In genomic region chr14:60529022-60529421, GRCm38 (mm10) we compare ENCODE assay signal across 8 mouse cellular contexts.
A peak's percentile ranks its signal among the peaks of the same experiment; 100 is the strongest.
DNase-seq lines count a peak whose midpoint lies in the region.

No protein-coding gene starts in this region.

- WGBS in large intestine, adult 2 months, result 12% methylated on average over 3 of the region's 3 CpGs

- peak; percentile 23 for DNase-seq in right cerebral cortex, adult 18-20 months
- no peak for DNase-seq in right cerebral cortex, postnatal 14 days
- DNase-seq in cerebellum, adult 18-20 months, result peak; percentile 75 to 80
- DNase-seq in gastrocnemius, postnatal 25 days, result peak; percentile 50
- DNase-seq in large intestine, adult 2 months (ENCODE audit: low read depth, low spot score), result peak; percentile 50
- peak; percentile 15 for DNase-seq in right cerebral cortex, postnatal 25 days
- no peak for DNase-seq in urinary bladder, adult 18-20 months (ENCODE audit: low spot score in 2 of 2)
- DNase-seq in spleen, postnatal 4 days (ENCODE audit: low spot score in 2 of 2), result no peak

Comparison
In these comparisons a context has a peak if more than half of its experiments do, and no peak if none do; other contexts are left out.
1. DNase-seq: peak in right cerebral cortex, adult 18-20 months (single experiment), cerebellum, adult 18-20 months (2 of 2), gastrocnemius, postnatal 25 days (single experiment), large intestine, adult 2 months (single experiment) and right cerebral cortex, postnatal 25 days (single experiment); none in right cerebral cortex, postnatal 14 days (single experiment), urinary bladder, adult 18-20 months (0 of 2) and spleen, postnatal 4 days (0 of 2).